Mouse (Mus musculus) layer of hippocampus, adult 9-11 months (tissue): Measurements from ENCODE around the gene Zfp710.
"Not testable (repeated sequence)": the region's sequence is repeated elsewhere in the genome, so short reads cannot be mapped to it uniquely, and the experiment has no call there.

Source experiments
- DNase-seq: peaks from one replicate; pipeline ENCODE4 v3.0.0; 2022

Zfp710 gene

GRCm38 (mm10) chr7:80024521-80025390, at the start of gene Zfp710:
Gene Zfp710, plus strand, starts transcription at chr7:80024814.
- DNase-seq: peak; percentile 88

GRCm38 (mm10) chr7:79975316-79975715, 49.3 kb upstream of the Zfp710 start:
- DNase-seq: no peak

- no peak for DNase-seq
Measured at GRCm38 (mm10) chr7:79986717-79987116, 37.9 kb upstream of the Zfp710 start.

GRCm38 (mm10) chr7:79987745-79988144, 36.9 kb upstream of the Zfp710 start:
- no peak for DNase-seq

GRCm38 (mm10) chr7:79988466-79988865, 36.1 kb upstream of the Zfp710 start:
- not testable (repeated sequence) for DNase-seq

GRCm38 (mm10) chr7:79994476-79994875, 30.1 kb upstream of the Zfp710 start:
- peak; percentile 52 for DNase-seq

GRCm38 (mm10) chr7:79997761-79998160, 26.9 kb upstream of the Zfp710 start:
- DNase-seq: no peak

- DNase-seq: no peak
Measured at GRCm38 (mm10) chr7:80002353-80003055, 22.1 kb upstream of the Zfp710 start.

GRCm38 (mm10) chr7:80004776-80005554, 19.6 kb upstream of the Zfp710 start:
- DNase-seq: no peak

- no peak for DNase-seq
Measured at GRCm38 (mm10) chr7:80010680-80011079, 13.9 kb upstream of the Zfp710 start.

GRCm38 (mm10) chr7:80011470-80011869, 13.1 kb upstream of the Zfp710 start:
- no peak for DNase-seq

GRCm38 (mm10) chr7:80013884-80014550, 10.6 kb upstream of the Zfp710 start:
- no peak for DNase-seq

- DNase-seq: no peak
Measured at GRCm38 (mm10) chr7:80014826-80015755, 9.5 kb upstream of the Zfp710 start.

- no peak for DNase-seq
Measured at GRCm38 (mm10) chr7:80018506-80019452, 5.8 kb upstream of the Zfp710 start.

GRCm38 (mm10) chr7:80023621-80024435, 786 bp upstream of the Zfp710 start:
- peak; percentile 53 for DNase-seq

GRCm38 (mm10) chr7:80025391-80026117, 940 bp downstream of the Zfp710 start:
- peak; percentile 40 for DNase-seq

- DNase-seq: peak; percentile 50
Measured at GRCm38 (mm10) chr7:80026118-80026989, 1.7 kb downstream of the Zfp710 start.
